Mouse (Mus musculus) C2C12 (cell line): Measurements from ENCODE around the gene Ccl7. TPM values are rescaled to one million over a fixed set of nuclear protein-coding genes. Genes with fewer than 3 reads are reported as not detected.

ENCODE experiments used
- H3K27me3 ChIP-seq: one replicate; pipeline ENCODE4 v1.6.1; 2011; ENCODE audit not compliant: control insufficient read depth, insufficient read depth, insufficient read length
- H3K36me3 ChIP-seq: one replicate; pipeline ENCODE4 v1.6.1; 2011; ENCODE audit not compliant: control insufficient read depth, insufficient read depth
- H3K4me3 ChIP-seq: one replicate; pipeline ENCODE4 v1.5.1; 2011; ENCODE audit warnings: mild to moderate bottlenecking, control low read depth; ENCODE audit not compliant: poor library complexity, insufficient read depth, severe bottlenecking
- H3K79me2 ChIP-seq: one replicate; pipeline ENCODE4 v1.6.1; 2011; ENCODE audit not compliant: control insufficient read depth, insufficient read depth
- H3K79me3 ChIP-seq: one replicate; pipeline ENCODE4 v1.6.1; 2011; ENCODE audit warnings: low read depth, control low read depth
- H3ac ChIP-seq: one replicate; pipeline ENCODE3; 2011; ENCODE audit warnings: low read depth; ENCODE audit not compliant: control insufficient read depth, insufficient read length
- CEBPB ChIP-seq: IDR thresholded peaks from one replicate; pipeline ENCODE4 v1.6.1; 2011; ENCODE audit warnings: low read depth, mild to moderate bottlenecking, control low read depth, moderate library complexity
- CTCF ChIP-seq: IDR thresholded peaks from one replicate; pipeline ENCODE4 v1.5.1; 2011; ENCODE audit not compliant: control insufficient read depth, insufficient read depth, insufficient read length
- FOSL1 ChIP-seq: IDR thresholded peaks from one replicate; pipeline ENCODE4 v1.8.0; 2011; ENCODE audit warnings: mild to moderate bottlenecking, low read length; ENCODE audit not compliant: poor library complexity, insufficient read depth, severe bottlenecking
- MAX ChIP-seq: IDR thresholded peaks from one replicate; pipeline ENCODE4 v1.6.1; 2011; ENCODE audit warnings: mild to moderate bottlenecking, control low read depth
- MYOD1 ChIP-seq: IDR thresholded peaks from one replicate; pipeline ENCODE4 v1.6.1; 2011; ENCODE audit warnings: low read depth; ENCODE audit not compliant: control insufficient read depth, insufficient read length
- MYOG ChIP-seq: IDR thresholded peaks from one replicate; pipeline ENCODE4 v1.6.1; 2011; ENCODE audit not compliant: control insufficient read depth, insufficient read length; ENCODE audit errors: extremely low read depth
- USF1 ChIP-seq: IDR thresholded peaks from one replicate; pipeline ENCODE4 v1.6.1; 2011; ENCODE audit warnings: low read depth, mild to moderate bottlenecking, control low read depth, moderate library complexity
- polyA plus RNA-seq: library from polyadenylated mRNA; unstranded; fragments of >200 nt; fragmentation: generic; extraction: Trizol; gene quantifications from one replicate; pipeline ENCODE4 v1.2.1, GENCODE M21; 2012; ENCODE audit warnings: missing spikeins

Gene Ccl7
- polyA plus RNA-seq, 1 experiment, result 14.8 TPM

DNA sequence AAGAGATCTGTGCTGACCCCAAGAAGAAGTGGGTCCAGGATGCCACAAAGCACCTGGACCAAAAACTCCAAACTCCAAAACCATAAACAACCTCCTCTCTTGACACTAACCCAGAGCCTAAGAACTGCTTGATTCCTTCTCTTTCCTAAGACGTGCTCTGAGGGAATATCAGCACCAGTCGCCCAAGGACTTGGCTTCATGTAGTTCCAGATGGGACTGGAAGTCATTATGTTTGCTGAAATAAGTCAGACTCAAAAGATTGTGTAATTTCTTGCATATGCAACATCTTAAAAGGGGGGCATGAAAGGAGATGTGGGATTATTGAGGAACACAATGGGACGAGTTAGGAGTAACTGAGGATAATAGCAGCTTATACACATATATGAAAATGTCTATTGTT is 16.7 kb downstream of the Ccl7 start:
- H3K79me2 ChIP-seq, result no peaks in the 10 kb centered on the region
- H3K36me3 ChIP-seq, result no peaks in the 10 kb centered on the region
- TF ChIP-seq CTCF, result no peak
- TF ChIP-seq USF1, result no peak
- no peak for TF ChIP-seq CEBPB
- no peak for TF ChIP-seq MYOD1
- TF ChIP-seq MAX, result no peak
- TF ChIP-seq MYOG, result no peak
- TF ChIP-seq FOSL1, result no peak
- H3K79me3 ChIP-seq, result no peaks in the 10 kb centered on the region
- H3K4me3 ChIP-seq, result no peak overlapping the region
- H3K27me3 ChIP-seq, result no peaks in the 10 kb centered on the region
- no peak overlapping the region for H3ac ChIP-seq

DNA sequence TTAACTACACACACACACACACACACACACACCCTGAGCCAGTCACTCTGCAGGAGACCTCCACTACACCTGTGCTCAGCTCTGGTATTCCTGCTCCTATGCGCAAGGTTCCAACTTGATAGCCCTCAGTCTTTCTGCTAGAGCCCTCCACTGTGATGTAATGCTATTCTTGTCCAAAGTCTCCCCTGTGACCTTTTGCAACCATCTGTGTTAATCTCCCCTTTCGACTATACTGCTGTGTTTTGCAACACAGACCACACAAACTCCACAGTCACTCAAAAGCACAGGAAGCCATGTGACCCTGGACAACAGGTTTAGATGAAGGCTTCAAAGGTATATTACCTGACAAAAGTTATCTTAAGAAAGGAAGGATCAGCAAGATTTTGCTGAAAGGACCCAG is 17.9 kb downstream of the Ccl7 start:
- H3K79me3 ChIP-seq, result no peaks in the 10 kb centered on the region
- H3K4me3 ChIP-seq, result no peak overlapping the region
- no peaks in the 10 kb centered on the region for H3K27me3 ChIP-seq
- H3K36me3 ChIP-seq, result no peaks in the 10 kb centered on the region
- H3K79me2 ChIP-seq, result no peaks in the 10 kb centered on the region
- no peak for TF ChIP-seq USF1
- no peak for TF ChIP-seq MYOD1
- no peak for TF ChIP-seq MYOG
- TF ChIP-seq FOSL1, result no peak
- no peak for TF ChIP-seq CTCF
- no peak for TF ChIP-seq MAX
- no peak for TF ChIP-seq CEBPB
- no peak overlapping the region for H3ac ChIP-seq

DNA sequence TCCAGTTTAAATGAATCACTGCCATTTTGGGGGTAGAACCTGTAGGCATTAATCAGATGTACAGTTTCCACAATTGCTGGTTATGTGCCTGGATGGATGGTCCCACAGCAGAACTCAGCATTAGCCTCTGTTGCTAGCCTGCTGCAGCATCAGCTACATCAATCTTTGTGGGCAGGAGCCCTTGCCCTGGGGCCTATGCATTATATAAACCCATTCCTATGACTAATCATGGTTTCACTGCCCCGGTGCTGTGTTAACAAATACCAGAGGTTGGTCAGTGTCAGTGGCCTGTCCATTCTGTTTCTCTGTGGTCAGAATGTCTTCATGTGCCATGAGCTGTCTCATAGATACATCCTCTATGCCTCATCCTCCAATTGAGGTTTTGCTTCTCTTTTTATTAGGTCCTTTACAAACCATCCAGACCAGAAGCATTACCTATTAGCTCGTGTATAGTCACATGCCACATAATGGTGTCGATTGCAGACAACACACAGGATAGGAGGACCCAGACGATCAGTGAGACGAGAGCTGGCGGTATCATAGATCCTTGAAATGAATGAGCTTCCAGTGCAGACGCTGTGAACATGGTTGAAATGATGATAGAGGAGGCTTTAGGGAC is 21.6 kb downstream of the Ccl7 start:
- no peaks in the 10 kb centered on the region for H3K27me3 ChIP-seq
- no peaks in the 10 kb centered on the region for H3K79me2 ChIP-seq
- TF ChIP-seq MAX (peak; percentile 57), CEBPB (peak; percentile 64), USF1 (peak; percentile 91), MYOD1 (peak; percentile 17), FOSL1 (peak; percentile 61), MYOG (no peak), CTCF (no peak)
- no peak overlapping the region for H3K4me3 ChIP-seq
- no peaks in the 10 kb centered on the region for H3K79me3 ChIP-seq
- no peak overlapping the region for H3ac ChIP-seq
- H3K36me3 ChIP-seq, result no peaks in the 10 kb centered on the region

DNA sequence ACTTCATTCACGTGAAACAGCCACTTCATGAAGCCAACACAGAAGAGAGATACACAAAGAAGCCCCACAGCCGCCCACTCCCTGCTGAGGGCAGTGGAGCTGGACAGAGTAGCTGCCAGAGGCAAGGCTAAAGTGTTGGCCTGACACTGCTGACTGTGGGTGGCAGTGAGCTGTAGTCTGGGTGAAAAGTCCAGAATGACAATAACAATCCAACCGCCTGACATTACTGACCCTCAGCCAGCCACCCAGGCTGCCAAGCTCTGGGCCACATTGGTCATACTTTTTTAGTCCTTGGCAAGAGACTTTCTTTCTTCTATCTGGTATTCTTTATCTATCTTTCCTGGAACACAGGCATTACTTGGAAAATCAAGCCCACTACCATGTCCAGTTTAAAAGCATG is 25.6 kb downstream of the Ccl7 start:
- TF ChIP-seq CEBPB (no peak), CTCF (no peak), MAX (no peak), USF1 (no peak), FOSL1 (no peak), MYOD1 (no peak), MYOG (no peak)
- no peak overlapping the region for H3K4me3 ChIP-seq
- H3ac ChIP-seq, result no peak overlapping the region
- H3K36me3 ChIP-seq, result no peaks in the 10 kb centered on the region
- no peaks in the 10 kb centered on the region for H3K79me2 ChIP-seq
- no peaks in the 10 kb centered on the region for H3K27me3 ChIP-seq
- H3K79me3 ChIP-seq, result no peaks in the 10 kb centered on the region

DNA sequence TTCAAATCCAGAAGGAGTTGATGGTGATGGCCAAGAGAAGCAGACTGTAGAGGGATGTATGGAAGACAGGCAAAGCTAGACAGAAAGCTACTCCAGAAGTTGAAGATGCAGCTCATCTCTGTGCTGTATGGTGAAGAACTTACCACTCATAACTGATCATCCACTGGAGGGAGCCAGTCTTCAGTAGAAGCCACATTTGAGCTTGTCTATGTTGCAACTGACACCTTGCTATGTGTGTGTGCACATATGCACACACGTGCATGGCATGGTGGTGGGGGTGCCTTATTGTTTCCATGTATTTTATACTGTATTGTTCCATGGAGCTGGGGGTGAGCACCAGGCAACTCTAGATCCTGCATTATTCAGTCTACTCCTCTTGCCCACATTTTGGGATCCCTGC is 26.9 kb downstream of the Ccl7 start:
- H3K27me3 ChIP-seq, result no peaks in the 10 kb centered on the region
- H3K79me2 ChIP-seq, result no peaks in the 10 kb centered on the region
- H3K79me3 ChIP-seq, result no peaks in the 10 kb centered on the region
- no peaks in the 10 kb centered on the region for H3K36me3 ChIP-seq
- H3K4me3 ChIP-seq, result no peak overlapping the region
- no peak overlapping the region for H3ac ChIP-seq
- TF ChIP-seq MYOG, result no peak
- peak; percentile 42 for TF ChIP-seq CEBPB

DNA sequence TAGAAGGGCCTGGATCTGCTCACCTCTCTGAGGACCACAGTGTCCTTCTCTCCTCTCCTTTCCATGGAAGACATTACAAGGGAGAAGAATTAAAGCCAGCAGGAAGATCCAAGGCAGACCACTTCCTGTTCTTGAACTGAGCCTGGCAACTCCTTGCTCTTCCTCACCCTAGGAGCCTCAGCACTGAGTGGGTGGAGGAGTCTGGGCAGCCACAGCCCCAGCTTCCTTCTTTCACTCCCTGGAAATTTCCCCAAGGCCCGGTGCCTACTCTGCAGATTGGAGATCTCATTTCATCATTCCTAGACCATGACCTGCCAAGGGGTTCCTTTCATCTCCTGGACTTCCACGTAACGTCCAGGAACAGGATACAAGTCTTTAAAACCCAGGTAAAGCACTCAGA is 27.5 kb downstream of the Ccl7 start:
- H3K79me3 ChIP-seq, result no peaks in the 10 kb centered on the region
- no peak overlapping the region for H3K4me3 ChIP-seq
- no peaks in the 10 kb centered on the region for H3K36me3 ChIP-seq
- no peak for TF ChIP-seq FOSL1
- TF ChIP-seq MYOG, result no peak
- TF ChIP-seq USF1, result no peak
- TF ChIP-seq MAX, result no peak
- no peak for TF ChIP-seq CEBPB
- no peaks in the 10 kb centered on the region for H3K79me2 ChIP-seq
- H3ac ChIP-seq, result no peak overlapping the region
- H3K27me3 ChIP-seq, result no peaks in the 10 kb centered on the region
